8 mouse cellular contexts compared by ENCODE assay signal in the genomic region with DNA sequence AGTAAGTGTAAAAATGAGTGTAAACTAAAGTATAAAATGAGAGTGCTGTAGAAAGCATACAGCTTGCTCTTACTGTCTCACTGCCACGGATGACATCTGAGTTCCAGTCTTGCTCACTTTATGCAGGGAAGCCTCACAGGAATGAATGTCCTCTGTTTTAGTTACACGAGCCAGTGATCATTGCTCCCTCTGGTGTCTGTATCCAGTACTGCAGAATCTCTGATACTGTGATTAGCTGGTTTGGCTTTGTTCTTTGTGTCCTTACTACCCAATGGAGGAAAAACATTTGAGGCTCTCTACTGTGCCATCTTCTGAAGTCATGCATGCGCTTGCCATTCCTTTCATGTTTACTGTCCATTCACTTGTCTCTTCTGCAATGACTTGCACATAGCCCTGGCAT.
DNase-seq lines count a peak whose midpoint lies in the region; ATAC-seq and TF ChIP-seq lines count a peak whose summit lies in the region.

No protein-coding gene starts in this region.

- H3K9ac ChIP-seq in intestine, postnatal 0 days (ENCODE audit: low read depth, low read length): no peak overlapping the region
- H3K9ac ChIP-seq in intestine, embryonic 16.5 days (ENCODE audit: low read depth, low read length): no peak overlapping the region
- no peak overlapping the region for H3K9ac ChIP-seq in midbrain, embryonic 12.5 days (replicated peaks)

- WGBS in intestine, postnatal 0 days: 33% methylated on average over 3 of the region's 3 CpGs
- WGBS in intestine, embryonic 16.5 days: 38% methylated on average over 3 of the region's 3 CpGs
- WGBS in embryonic facial prominence, embryonic 10.5 days: 38% methylated on average over 3 of the region's 3 CpGs
- 38% methylated on average over 3 of the region's 3 CpGs for WGBS in hindbrain, embryonic 10.5 days
- WGBS in midbrain, embryonic 12.5 days: 36% methylated on average over 3 of the region's 3 CpGs

- H3K4me1 ChIP-seq in intestine, postnatal 0 days (replicated peaks; ENCODE audit: control insufficient read depth, insufficient read depth, low read length): no peaks in the 10 kb centered on the region
- no peaks in the 10 kb centered on the region for H3K4me1 ChIP-seq in intestine, embryonic 16.5 days (ENCODE audit: control insufficient read depth, insufficient read depth, low read length)
- H3K4me1 ChIP-seq in embryonic facial prominence, embryonic 10.5 days: no peaks in the 10 kb centered on the region; the same call in 1 of the 2 replicates
- no peaks in the 10 kb centered on the region for H3K4me1 ChIP-seq in hindbrain, embryonic 10.5 days (replicated peaks)
- H3K4me1 ChIP-seq in midbrain, embryonic 12.5 days: no peaks in the 10 kb centered on the region

- peak; percentile 89 for TF ChIP-seq CTCF in intestine, postnatal 0 days (IDR thresholded peaks at IDR 0.05; ENCODE audit: low read depth)

- no peak overlapping the region for H3K4me2 ChIP-seq in intestine, postnatal 0 days (replicated peaks; ENCODE audit: low read depth)
- H3K4me2 ChIP-seq in intestine, embryonic 16.5 days (ENCODE audit: low read depth, low read length): no peak overlapping the region
- H3K4me2 ChIP-seq in midbrain, embryonic 12.5 days (replicated peaks): no peak overlapping the region

- H3K27ac ChIP-seq in intestine, postnatal 0 days (ENCODE audit: low read depth, low read length): no peak overlapping the region
- H3K27ac ChIP-seq in intestine, embryonic 16.5 days (ENCODE audit: low read length): no peak overlapping the region
- H3K27ac ChIP-seq in embryonic facial prominence, embryonic 10.5 days (replicated peaks): no peak overlapping the region
- H3K27ac ChIP-seq in hindbrain, embryonic 10.5 days: no peak overlapping the region
- no peak overlapping the region for H3K27ac ChIP-seq in midbrain, embryonic 12.5 days (replicated peaks)

- H3K27me3 ChIP-seq in intestine, postnatal 0 days (replicated peaks; ENCODE audit: control insufficient read depth, insufficient read depth, low read length): no peaks in the 10 kb centered on the region
- no peaks in the 10 kb centered on the region for H3K27me3 ChIP-seq in intestine, embryonic 16.5 days (replicated peaks; ENCODE audit: control insufficient read depth, insufficient read depth, low read length)
- H3K27me3 ChIP-seq in embryonic facial prominence, embryonic 10.5 days (replicated peaks; ENCODE audit: low read depth, poor library complexity, severe bottlenecking): no peaks in the 10 kb centered on the region
- H3K27me3 ChIP-seq in hindbrain, embryonic 10.5 days (ENCODE audit: insufficient read depth, poor library complexity, severe bottlenecking): no peaks in the 10 kb centered on the region
- H3K27me3 ChIP-seq in midbrain, embryonic 12.5 days: no peaks in the 10 kb centered on the region

- no peak for ATAC-seq in intestine, postnatal 0 days
- no peak for ATAC-seq in intestine, embryonic 16.5 days
- ATAC-seq in midbrain, embryonic 12.5 days (ENCODE audit: low FRiP score, low read depth): 0 out of 2 replicates have a peak, but pooled peaks have one; percentile 52

- no peaks in the 10 kb centered on the region for H3K36me3 ChIP-seq in intestine, postnatal 0 days (ENCODE audit: control insufficient read depth, insufficient read depth)
- no peaks in the 10 kb centered on the region for H3K36me3 ChIP-seq in intestine, embryonic 16.5 days (ENCODE audit: control insufficient read depth, insufficient read depth, low read length)
- H3K36me3 ChIP-seq in embryonic facial prominence, embryonic 10.5 days (replicated peaks): no peaks in the 10 kb centered on the region
- no peaks in the 10 kb centered on the region for H3K36me3 ChIP-seq in hindbrain, embryonic 10.5 days
- no peaks in the 10 kb centered on the region for H3K36me3 ChIP-seq in midbrain, embryonic 12.5 days

- H3K4me3 ChIP-seq in intestine, postnatal 0 days (ENCODE audit: low read depth, low read length): no peak overlapping the region
- H3K4me3 ChIP-seq in intestine, embryonic 16.5 days (ENCODE audit: low read length): no peak overlapping the region
- H3K4me3 ChIP-seq in embryonic facial prominence, embryonic 10.5 days: no peak overlapping the region
- no peak overlapping the region for H3K4me3 ChIP-seq in hindbrain, embryonic 10.5 days
- H3K4me3 ChIP-seq in midbrain, embryonic 12.5 days: no peak overlapping the region

- DNase-seq in adrenal gland, postnatal 14 days: peak; percentile 71
- peak; percentile 59 for DNase-seq in embryonic facial prominence, embryonic 10.5 days (ENCODE audit: low spot score)
- DNase-seq in hindbrain, embryonic 10.5 days (ENCODE audit: low spot score): peak; percentile 51
- DNase-seq in left cerebral cortex, adult 11 months (ENCODE audit: low spot score): peak; percentile 71
- DNase-seq in spleen, postnatal 4 days (ENCODE audit: low spot score in 2 of 2): peak; percentile 33 to 74

- H3K9me3 ChIP-seq in intestine, postnatal 0 days (ENCODE audit: control insufficient read depth): no peaks in the 10 kb centered on the region
- H3K9me3 ChIP-seq in intestine, embryonic 16.5 days (ENCODE audit: control insufficient read depth, low read length): no peaks in the 10 kb centered on the region
- no peaks in the 10 kb centered on the region for H3K9me3 ChIP-seq in embryonic facial prominence, embryonic 10.5 days
- H3K9me3 ChIP-seq in hindbrain, embryonic 10.5 days: no peaks in the 10 kb centered on the region
- no peaks in the 10 kb centered on the region for H3K9me3 ChIP-seq in midbrain, embryonic 12.5 days
